Mouse (Mus musculus) lung, postnatal 36 days (tissue): ENCODE measurements at regions not wholly inside any gene's neighbourhood (a gene's known extent, or its start where the extent isn't known, plus 50 kb on each side); places are given as distances from the start of the nearest gene placed in this dataset.
"Not testable (repeated sequence)": the region's sequence is repeated elsewhere in the genome, so short reads cannot be mapped to it uniquely, and the experiment has no call there.

Source experiments
- DNase-seq: peaks from one replicate; pipeline ENCODE4 v3.0.0; 2022; ENCODE audit warnings: mixed read lengths

DNA sequence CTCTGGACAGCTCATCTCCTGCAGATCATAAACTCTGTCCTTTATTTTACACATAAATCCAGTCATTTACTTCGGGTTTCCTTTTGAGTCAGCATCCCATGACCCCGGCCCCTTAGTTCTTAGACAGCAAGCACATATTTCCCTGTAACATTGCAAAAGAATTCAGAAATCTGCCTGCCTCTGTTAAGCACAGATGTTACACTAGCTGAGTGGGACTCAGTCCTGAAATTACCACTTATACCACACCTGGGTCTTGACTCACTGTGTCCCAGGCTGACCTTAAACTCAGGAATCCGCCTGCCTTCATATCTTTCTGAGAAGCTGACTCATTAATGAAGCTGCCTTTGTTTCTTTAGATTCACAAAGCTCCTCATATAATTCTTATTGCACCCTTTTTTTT, 139.9 kb downstream of the Sptssa start:
- DNase-seq, result no peak

DNA sequence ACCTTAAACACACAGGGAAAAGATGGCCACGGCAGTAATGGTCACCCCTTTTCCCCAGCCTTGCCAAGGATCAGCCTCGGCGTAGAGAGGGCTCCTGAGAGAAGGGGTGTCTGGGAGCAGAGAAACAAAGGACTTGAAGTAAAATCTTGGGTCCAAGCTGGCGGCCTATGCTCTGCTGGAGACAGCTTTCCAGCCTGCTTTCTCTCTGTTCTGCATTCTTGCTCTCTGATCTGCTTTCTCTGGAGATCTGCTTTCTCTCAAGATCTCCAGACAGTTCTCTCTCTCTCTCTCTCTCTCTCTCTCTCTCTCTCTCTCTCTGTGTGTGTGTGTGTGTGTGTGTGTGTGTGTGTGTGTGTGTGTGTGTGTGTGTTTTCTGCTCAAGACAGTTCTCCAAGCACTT, 140.3 kb downstream of the Sptssa start:
- not testable (repeated sequence) for DNase-seq

DNA sequence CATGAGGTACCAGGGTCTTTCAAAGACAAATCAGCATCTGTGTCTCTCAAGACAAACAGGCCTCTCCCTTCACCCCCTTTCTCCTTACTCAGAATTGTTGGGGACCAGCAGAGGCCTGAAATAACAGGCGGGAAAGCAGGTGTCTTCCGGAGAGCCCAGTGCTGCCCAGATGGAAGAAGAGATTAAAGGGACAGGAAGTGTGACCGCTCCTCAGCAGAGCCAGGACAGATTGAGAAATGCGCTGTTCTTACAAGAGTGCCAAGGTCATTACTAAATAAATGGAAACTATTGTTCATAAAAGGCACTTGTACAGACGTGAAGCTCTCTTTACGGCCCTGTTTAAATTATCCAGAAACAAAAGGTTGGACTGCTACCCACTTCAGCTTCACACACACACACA, 146.5 kb downstream of the Sptssa start:
- peak; percentile 15 for DNase-seq

DNA sequence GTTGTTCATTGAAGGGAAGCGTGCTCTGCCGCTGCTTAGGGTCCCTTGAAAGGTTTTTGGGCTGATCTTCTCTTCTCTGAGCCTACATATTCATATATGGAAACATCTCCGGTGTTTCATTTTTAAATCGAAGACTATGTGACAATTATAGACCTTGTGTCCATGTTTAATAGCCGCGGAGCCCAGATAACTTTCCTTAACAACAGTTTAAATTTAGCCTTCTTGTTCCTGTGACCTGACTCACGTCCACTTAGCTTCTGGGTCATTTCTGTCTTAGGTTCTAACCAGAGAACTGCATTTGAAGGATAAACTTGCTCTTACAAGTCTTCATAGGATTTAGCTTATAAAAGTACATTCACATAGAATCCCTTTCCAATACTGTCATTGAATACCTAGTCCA, 153.6 kb downstream of the Sptssa start:
- DNase-seq, result no peak

DNA sequence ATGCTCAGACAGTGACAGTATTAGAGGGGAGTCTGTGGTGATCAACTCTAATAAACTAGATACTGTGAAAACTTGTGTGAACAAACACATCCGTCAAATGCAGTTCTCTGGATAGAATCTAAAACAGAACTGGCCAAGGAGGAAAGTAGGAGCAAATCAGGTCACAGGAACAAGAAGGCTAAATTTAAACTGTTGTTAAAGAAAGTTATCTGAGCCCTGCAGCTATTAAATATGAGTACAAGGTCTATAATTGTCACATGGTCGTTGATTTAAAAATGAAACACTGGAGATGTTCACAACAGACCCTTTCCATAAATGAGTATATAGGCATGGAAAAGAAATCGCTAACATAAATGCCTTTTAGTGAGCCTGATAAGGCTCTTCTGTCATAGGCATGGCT, 156.4 kb downstream of the Sptssa start:
- no peak for DNase-seq

- DNase-seq, result no peak
Observed at GRCm38 (mm10) chr12:54495701-54496374, 160.5 kb downstream of the Sptssa start.

GRCm38 (mm10) chr12:54494756-54495375, 161.5 kb downstream of the Sptssa start:
- DNase-seq, result peak; percentile 69

DNA sequence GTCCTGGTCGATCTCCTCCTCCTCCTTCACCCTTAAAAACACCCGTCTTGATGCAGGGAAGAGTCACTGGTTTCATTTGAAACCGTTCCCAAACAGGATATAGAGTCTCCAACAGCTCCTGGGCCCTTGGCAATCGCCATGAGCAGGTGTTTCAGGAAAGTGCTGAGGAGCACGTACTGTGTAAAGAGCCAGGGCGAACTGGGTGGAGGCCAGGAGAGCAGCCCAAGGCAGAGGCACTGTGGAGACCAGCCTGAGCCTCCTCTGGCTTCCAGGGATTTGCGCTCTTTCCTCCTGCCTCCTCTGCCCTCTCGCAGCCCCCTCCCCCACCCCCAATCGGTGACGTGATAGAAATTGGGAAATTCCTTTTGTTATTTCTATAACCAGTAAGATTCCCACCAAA, 163.6 kb downstream of the Sptssa start:
- DNase-seq, result peak; percentile 29

DNA sequence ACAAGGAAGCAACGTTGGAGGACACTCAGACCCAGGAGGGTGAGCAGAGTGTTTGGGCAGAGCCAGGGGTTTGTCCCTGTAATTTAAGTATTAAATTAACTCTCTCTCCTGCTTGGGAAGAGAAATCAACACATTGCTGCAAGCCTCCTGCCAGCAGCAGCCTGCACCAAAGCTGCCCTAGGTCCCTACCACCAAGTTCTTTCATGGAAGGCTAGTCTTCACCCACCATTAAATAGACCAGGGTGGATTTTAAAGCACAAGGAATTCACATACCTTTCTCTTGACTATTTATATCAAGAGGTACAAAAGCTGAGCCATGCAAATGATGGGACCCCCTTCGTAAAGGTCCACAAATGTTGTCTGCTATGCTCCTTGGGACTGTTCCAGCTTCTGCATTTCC, 165.9 kb downstream of the Sptssa start:
- DNase-seq, result no peak

- DNase-seq, result peak; percentile 81
Observed at GRCm38 (mm10) chr12:54489675-54490074, 166.7 kb downstream of the Sptssa start.

- DNase-seq, result no peak
Observed at GRCm38 (mm10) chr12:54487689-54488088, 168.7 kb downstream of the Sptssa start.

- no peak for DNase-seq
Observed at GRCm38 (mm10) chr12:54482020-54482419, 174.4 kb downstream of the Sptssa start.

- no peak for DNase-seq
Observed at GRCm38 (mm10) chr12:54479841-54480240, 176.5 kb downstream of the Sptssa start.

- no peak for DNase-seq
Observed at GRCm38 (mm10) chr12:54472881-54473280, 183.5 kb downstream of the Sptssa start.

- no peak for DNase-seq
Observed at GRCm38 (mm10) chr12:54472407-54472806, 184.0 kb downstream of the Sptssa start.

DNA sequence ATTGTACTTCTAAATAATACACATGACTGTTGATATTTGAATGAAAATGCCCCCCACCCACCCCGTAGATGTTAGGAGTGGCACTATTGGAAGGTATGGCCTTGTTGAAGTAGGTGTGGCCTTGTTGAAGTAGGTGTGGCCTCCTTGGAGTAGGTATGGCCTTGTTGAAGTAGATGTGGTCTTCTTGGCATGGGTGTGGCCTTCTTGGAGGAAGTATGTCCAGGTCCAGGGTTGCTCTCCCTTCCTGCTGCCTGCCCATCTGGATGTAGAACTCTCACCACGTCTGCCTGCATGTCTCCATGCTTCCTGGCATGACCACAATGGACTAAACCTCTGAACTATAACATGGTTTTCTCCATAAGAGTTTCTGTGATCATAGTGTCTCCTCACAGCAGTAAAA, 188.7 kb downstream of the Sptssa start:
- no peak for DNase-seq

DNA sequence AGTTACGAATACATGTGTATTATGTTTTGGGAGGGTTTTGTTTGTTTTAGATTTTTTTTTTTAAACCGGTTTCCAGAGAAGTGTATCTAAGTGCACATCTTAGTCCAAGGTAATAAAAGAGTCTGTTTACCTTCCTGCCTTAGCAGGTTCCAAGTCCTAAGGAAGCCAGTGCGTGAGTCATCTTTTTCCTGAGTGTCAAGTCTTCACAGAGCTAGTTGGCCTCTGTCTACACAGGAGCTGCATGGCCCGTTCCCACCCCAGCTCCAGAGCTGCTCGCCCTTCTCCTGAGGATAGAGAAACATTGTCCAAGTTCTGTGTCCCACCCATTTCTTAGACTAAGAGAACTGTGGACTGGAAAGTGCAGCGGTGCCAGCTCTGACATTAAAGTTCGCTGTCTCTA, 192.6 kb downstream of the Sptssa start:
- DNase-seq, result no peak

DNA sequence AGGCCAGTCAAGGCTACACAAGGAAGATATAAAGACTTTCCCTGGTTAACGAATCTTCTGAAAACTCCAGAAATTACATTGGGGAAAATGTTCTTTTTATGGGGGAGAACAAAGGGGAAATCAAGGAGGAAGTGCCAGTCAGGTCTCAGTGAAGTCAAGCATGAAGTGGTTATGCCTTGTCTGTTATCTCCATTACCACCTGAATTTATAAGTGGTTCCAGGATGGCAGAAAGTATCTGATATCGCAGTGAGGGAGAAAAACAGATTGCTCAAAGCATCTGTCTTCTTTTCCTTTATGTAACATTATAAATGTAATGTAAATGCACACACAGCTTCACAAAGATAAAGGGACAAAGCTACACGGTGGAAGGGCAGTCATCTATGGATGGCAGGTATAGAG, 195.0 kb downstream of the Sptssa start:
- DNase-seq, result no peak

DNA sequence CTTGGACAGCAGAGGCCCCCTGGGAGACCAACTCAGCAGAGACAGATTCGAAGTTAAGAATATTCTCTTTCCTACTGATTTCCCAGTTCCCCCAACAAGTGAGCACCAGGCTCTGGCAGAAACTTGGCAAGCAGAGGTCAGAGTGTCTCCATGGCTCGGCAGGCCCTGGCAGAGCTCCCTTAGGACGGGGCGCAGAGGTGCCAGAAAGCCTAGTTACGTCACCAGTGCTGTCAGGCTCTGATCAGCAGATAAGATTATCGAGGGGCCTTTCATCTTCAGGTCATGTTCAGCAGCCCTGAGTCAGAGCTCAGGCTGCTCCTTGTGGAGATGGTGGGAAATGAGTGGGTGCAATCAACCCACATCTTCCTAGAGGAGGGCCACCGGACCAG, 196.2 kb downstream of the Sptssa start:
- DNase-seq, result peak; percentile 21

- DNase-seq, result no peak
Observed at GRCm38 (mm10) chr12:54459462-54460134, 196.8 kb downstream of the Sptssa start.

- no peak for DNase-seq
Observed at GRCm38 (mm10) chr12:54456731-54457130, 199.6 kb downstream of the Sptssa start.

DNA sequence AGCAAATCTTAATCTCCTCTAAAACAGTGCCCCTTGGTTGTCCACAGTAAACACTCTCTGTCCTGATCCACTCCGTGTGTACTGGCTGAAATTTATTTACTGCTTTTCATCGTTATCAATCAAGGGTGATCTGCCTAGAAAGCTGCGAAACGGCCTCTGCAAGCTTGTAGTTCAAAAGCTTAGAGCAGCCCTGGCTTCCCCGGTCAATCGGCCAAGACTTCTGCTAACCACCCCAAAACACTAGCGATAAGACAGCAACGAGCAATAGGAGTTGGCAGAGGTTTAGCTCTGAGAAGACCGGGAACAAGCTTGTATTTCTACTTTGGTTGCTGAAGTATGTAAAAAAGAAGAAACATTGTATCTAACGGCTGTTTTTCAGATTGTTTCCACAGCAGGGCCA, 201.8 kb downstream of the Sptssa start:
- peak; percentile 4 for DNase-seq

DNA sequence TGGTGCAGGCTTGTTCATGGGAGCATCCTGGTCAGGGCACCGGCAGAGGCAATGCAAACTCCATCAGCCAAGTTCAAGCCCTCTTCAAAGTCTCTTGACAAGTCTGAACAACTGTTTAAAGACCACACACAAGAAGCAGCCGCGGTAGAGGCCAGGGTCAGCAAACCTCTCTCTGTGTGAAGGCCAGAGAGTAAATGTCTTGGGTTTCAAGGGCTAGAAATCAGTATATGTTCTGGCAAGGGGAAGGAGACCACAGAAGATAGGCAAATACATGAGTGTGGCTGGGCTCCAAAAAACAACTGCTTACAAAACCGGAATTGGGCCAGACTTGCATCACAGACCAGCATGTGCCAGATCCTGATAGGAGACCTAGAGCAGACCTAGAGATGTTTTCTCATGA, 203.0 kb downstream of the Sptssa start:
- peak; percentile 82 for DNase-seq

DNA sequence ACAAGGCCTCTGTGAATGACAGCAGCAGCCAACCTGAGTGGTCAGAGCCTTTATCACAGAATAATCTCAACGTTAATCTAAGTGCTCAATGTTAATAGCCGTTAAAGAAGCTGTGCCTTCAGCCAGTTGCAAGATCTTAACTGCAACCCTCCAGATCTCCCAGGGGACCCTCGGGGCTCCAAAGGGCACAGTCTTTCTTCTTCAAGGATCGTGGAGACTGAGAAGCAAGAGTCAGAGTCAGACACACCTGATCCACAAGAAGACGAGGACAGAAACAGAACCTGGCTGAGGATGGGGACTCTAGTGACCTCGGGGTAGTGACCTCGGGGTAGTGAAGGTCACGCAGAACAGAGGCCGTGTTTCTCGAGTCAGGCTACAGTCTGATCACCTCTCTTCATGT, 206.0 kb downstream of the Sptssa start:
- DNase-seq, result no peak
